Mouse (Mus musculus): Measurements from ENCODE around the gene Camk1d. TPM values are rescaled to one million over a fixed set of nuclear protein-coding genes. Genes with fewer than 3 reads are reported as not detected.
"Not testable (repeated sequence)": the region's sequence is repeated elsewhere in the genome, so short reads cannot be mapped to it uniquely, and the experiment has no call there.

The Camk1d gene
- polyA plus RNA-seq, 1 experiment from 2014 or later, result 6.5 TPM

DNA sequence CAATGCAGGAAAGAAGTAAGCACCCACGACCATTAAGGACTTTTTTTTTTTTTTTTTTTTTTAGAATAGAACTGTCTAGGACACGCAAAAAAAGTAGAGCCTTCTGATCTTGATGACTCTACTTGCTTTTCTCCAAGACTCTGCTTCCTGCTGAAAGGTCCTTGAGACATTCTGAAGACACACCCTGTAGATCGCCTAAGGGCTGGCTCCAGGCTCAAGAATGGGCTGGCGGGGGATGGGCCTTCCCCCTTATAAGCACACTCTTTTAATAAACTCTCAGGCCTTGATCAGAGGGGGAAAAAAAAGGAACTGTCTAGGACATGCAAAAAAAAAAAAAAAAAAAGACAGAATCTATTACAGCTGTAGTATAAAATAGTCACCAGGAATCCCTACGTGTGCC is 430.0 kb downstream of the Camk1d start:
- H3K27me3 ChIP-seq, result no peaks in the 10 kb centered on the region
- ATAC-seq (replicated peaks), result no peak
- WGBS, result 84% methylated on average over 5 of the region's 5 CpGs
- H3K4me2 ChIP-seq (replicated peaks), result no peak overlapping the region
- H3K36me3 ChIP-seq, result no peaks in the 10 kb centered on the region
- H3K9ac ChIP-seq (replicated peaks), result no peak overlapping the region
- H3K9me3 ChIP-seq, result no peaks in the 10 kb centered on the region
- no peaks in the 10 kb centered on the region for H3K4me1 ChIP-seq
- no peak overlapping the region for H3K27ac ChIP-seq (replicated peaks)
- no peak overlapping the region for H3K4me3 ChIP-seq

DNA sequence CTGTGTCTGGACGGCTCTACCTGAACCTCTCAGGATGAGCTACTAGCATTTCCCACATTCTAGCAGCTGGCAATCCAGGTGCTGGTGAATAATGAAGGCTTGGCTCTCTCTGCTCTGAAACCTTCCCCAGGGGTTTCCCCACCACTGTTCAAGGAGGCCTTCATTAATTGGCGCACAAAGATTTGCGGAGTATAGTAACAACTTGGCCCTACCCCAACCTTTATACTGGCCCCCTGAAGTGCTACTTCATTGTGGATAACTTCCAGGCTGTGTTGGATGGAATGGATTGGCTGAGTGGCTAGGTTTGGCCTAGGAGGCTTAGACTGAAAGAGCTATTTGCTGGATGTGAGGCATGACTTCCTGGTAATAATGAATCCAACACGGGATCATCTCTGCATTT is 431.7 kb downstream of the Camk1d start:
- no peak overlapping the region for H3K27ac ChIP-seq (replicated peaks)
- H3K9ac ChIP-seq (replicated peaks), result no peak overlapping the region
- H3K4me3 ChIP-seq, result no peak overlapping the region
- no peak for ATAC-seq (replicated peaks)
- H3K36me3 ChIP-seq, result no peaks in the 10 kb centered on the region
- no peaks in the 10 kb centered on the region for H3K4me1 ChIP-seq
- no peaks in the 10 kb centered on the region for H3K9me3 ChIP-seq
- 75% methylated on average over 4 of the region's 4 CpGs for WGBS
- no peaks in the 10 kb centered on the region for H3K27me3 ChIP-seq
- H3K4me2 ChIP-seq (replicated peaks), result no peak overlapping the region

DNA sequence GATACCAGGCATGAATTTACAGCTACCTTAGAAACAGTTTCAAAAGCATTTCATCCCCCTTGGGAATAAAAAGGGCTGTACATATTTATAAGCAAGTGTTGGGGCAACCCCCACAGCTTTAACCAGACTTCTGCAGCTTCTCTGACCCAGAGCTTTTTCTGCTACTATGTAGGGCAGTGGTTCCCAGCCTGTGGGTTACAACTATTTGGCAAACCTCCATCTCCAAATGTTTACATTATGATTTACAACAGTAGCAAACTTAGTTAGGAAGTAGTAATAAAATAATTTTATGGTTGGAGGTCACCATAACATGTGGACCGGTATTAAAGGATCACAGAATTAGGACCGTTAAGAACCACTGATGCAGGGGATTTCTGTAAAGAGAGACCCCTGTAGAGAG is 446.3 kb downstream of the Camk1d start:
- no peak for ATAC-seq (replicated peaks)
- Histone ChIP-seq H3K9me3 (no peaks in the 10 kb centered on the region), H3K4me1 (no peaks in the 10 kb centered on the region), H3K4me2 (replicated peaks) (no peak overlapping the region), H3K27me3 (no peaks in the 10 kb centered on the region), H3K27ac (replicated peaks) (no peak overlapping the region), H3K36me3 (no peaks in the 10 kb centered on the region), H3K9ac (replicated peaks) (no peak overlapping the region), H3K4me3 (no peak overlapping the region)
- 78% methylated on average over 2 of the region's 2 CpGs for WGBS

DNA sequence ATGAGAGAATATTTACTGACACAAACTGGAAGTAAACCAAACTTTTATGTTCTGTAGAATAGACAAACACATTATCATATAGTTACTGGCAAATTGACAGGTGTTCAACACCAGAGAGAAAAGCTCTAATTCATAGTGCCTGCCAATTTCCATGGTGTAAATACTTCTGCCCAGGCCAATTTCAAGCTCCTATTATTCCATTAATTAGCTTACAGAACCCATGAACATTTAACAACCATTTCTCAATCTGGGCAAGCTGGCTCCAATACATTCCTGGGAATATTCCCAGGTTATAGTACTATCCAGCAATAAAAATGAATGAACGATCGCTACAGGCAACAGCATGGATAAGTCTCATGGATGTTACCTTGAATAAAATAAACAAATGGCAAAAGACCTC is 452.0 kb downstream of the Camk1d start:
- Histone ChIP-seq H3K4me2 (replicated peaks) (no peak overlapping the region), H3K36me3 (no peaks in the 10 kb centered on the region), H3K9me3 (no peaks in the 10 kb centered on the region), H3K27me3 (no peaks in the 10 kb centered on the region), H3K27ac (replicated peaks) (peak overlapping the region; percentile 40), H3K4me1 (peaks cover 11% of the 10 kb centered on the region), H3K4me3 (no peak overlapping the region), H3K9ac (replicated peaks) (no peak overlapping the region)
- WGBS, result 47% methylated on average over 2 of the region's 2 CpGs
- peak; percentile 80 for ATAC-seq (replicated peaks)

DNA sequence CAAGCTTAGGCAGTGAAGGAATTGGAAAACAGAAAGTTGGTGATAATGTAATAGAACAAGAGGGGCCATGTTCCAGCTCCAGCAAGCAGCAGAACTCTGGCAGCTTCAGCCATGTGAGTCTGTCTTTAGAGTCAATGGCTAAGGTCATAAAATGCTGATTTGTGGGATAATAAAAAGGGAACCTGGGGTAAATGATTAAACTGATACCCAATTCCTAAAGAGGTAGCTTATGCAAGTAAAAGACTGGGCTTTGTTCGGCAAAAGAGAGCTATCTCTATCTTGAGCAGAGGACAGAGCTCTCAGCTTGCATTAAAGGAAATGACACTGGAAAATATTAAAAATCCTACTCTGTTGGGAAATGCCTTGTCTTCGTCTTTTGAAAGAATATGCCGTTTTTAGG is 456.1 kb downstream of the Camk1d start:
- Histone ChIP-seq H3K27ac (replicated peaks) (no peak overlapping the region), H3K36me3 (no peaks in the 10 kb centered on the region), H3K9me3 (no peaks in the 10 kb centered on the region), H3K4me3 (no peak overlapping the region), H3K9ac (replicated peaks) (no peak overlapping the region), H3K27me3 (no peaks in the 10 kb centered on the region), H3K4me1 (peaks cover 11% of the 10 kb centered on the region), H3K4me2 (replicated peaks) (no peak overlapping the region)
- WGBS, result 94% methylated on average over 3 of the region's 3 CpGs
- ATAC-seq (replicated peaks), result no peak

- H3K9ac ChIP-seq (replicated peaks), result no peak overlapping the region
- peak; percentile 85 for ATAC-seq (replicated peaks)
- H3K27me3 ChIP-seq, result no peaks in the 10 kb centered on the region
- H3K9me3 ChIP-seq, result no peaks in the 10 kb centered on the region
- no peak overlapping the region for H3K4me3 ChIP-seq
- whole genome bisulfite sequencing, result 51% methylated on average over 12 of the region's 12 CpGs
- peak overlapping the region; percentile 72 for H3K27ac ChIP-seq (replicated peaks)
- no peaks in the 10 kb centered on the region for H3K4me1 ChIP-seq
- no peaks in the 10 kb centered on the region for H3K36me3 ChIP-seq
- H3K4me2 ChIP-seq (replicated peaks), result no peak overlapping the region
These were observed 464.3 kb downstream of the Camk1d start for GRCm38 (mm10) chr2:5249969-5250368.

- not testable (repeated sequence) for H3K9ac ChIP-seq (replicated peaks); H3K4me1 ChIP-seq; H3K9me3 ChIP-seq; H3K36me3 ChIP-seq; H3K27ac ChIP-seq (replicated peaks); H3K27me3 ChIP-seq; H3K4me3 ChIP-seq; ATAC-seq (replicated peaks); H3K4me2 ChIP-seq (replicated peaks)
- WGBS, result 95% methylated on average over 6 of the region's 6 CpGs
These were observed 465.1 kb downstream of the Camk1d start for GRCm38 (mm10) chr2:5249199-5249598.

Other genes starting within 250 kb of the Camk1d start
- 33.2 and 34.7 TPM in 2 replicates for gene Nudt5, start 130.5 kb upstream of the Camk1d start, polyA plus RNA-seq (2015; fragmentation: Nextera tagmentation; extraction: Ambion mirVana)
- 329 and 339 TPM in 2 replicates for gene Cdc123, start 130.6 kb upstream of the Camk1d start, polyA plus RNA-seq (2015; fragmentation: Nextera tagmentation; extraction: Ambion mirVana)
- 1.2 and 1.9 TPM in 2 replicates for gene Gm13199, start 148.4 kb upstream of the Camk1d start, polyA plus RNA-seq (2015; fragmentation: Nextera tagmentation; extraction: Ambion mirVana)
- 88.2 and 95.8 TPM in 2 replicates for gene Sec61a2, start 180.9 kb upstream of the Camk1d start, polyA plus RNA-seq (2015; fragmentation: Nextera tagmentation; extraction: Ambion mirVana)
- gene Dhtkd1, start 228.3 kb upstream of the Camk1d start, polyA plus RNA-seq (2015; fragmentation: Nextera tagmentation; extraction: Ambion mirVana), result 6.0 and 8.9 TPM in 2 replicates
- 9.1 and 9.5 TPM in 2 replicates for gene Upf2, start 237.0 kb upstream of the Camk1d start, polyA plus RNA-seq (2015; fragmentation: Nextera tagmentation; extraction: Ambion mirVana)

Measured in forebrain, embryonic 15.5 days (tissue).